Mouse (Mus musculus): ENCODE data around the gene Lpin2. TPM values are rescaled to one million over a fixed set of nuclear protein-coding genes. Genes with fewer than 3 reads are reported as not detected.

The Lpin2 gene
- total RNA-seq, 2 experiments from 2014 or later = 2.6 to 3.5 TPM

DNA sequence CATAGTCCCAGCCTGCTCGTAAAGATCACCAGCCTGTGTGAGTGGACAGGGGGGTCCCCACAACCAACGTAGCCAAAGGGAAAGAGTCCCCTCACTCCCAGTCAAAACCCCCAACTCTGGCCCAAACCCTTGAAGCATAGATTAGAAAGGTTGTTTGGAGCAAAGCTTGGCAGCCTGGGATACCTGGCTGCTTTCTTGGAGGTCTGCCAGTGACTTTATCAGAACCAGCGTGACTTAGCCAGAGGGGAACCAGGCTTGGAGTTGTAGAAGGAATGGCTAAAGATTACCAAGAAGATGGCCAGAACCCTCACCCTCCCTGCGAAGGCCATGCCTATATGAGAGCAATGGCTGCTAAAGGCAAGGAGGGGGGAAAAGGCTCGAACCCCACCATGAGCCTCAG lies 71.7 kb downstream of the Lpin2 start:
- intact Hi-C loops (cut with DNase I) = no loop called here
- DNase-seq = no peak

DNA sequence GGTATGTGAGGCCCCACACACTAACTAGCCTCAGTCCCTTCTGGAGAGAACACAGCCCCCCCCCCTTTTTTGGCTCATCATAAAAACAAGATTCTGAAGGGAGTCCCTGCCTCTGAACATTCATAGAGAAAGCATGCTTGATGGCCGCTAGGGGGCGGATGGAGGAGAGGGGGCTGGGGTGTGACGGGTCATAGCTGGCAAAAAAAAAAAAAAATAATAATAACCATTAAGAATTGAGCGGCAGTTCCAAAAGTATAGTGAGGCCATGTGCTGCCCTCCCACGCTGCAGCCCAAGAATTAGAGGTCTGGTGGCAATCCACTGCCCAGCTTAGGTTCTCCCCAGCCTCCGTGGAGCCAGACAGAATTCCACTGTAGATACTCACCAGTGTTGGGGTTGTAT lies 72.4 kb downstream of the Lpin2 start:
- intact Hi-C loops (cut with DNase I) = no loop called here
- DNase-seq = peak in 1 of 2 experiments; percentile 35

DNA sequence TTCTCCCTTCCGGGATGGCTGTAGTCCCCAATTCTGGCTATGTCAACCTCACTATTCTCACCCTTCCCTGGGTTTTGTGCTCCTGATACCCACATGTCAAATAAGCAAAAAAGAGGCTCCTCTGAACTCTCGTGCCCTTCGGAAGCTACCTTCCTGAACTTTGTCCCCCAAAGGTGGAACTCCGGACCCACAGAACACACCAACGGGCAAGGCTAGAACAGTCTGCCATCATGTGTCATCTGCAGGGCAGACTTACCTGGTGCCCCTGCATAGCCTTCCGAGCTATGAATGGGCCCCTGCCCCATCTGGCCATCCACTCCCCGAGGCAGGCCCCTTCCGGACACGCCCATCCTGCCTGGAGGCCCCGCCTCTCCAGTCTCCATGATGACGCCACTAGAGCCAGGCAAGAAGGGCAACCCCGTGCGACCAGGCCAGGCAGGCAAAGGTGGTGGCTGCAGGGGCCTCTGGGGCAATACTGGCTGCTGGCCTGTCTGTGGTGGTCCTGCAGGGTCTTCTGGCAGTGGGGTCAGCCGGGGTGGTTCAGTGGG lies 73.8 kb downstream of the Lpin2 start:
- no peak for DNase-seq
- intact Hi-C loops (cut with DNase I) = no loop called here

DNA sequence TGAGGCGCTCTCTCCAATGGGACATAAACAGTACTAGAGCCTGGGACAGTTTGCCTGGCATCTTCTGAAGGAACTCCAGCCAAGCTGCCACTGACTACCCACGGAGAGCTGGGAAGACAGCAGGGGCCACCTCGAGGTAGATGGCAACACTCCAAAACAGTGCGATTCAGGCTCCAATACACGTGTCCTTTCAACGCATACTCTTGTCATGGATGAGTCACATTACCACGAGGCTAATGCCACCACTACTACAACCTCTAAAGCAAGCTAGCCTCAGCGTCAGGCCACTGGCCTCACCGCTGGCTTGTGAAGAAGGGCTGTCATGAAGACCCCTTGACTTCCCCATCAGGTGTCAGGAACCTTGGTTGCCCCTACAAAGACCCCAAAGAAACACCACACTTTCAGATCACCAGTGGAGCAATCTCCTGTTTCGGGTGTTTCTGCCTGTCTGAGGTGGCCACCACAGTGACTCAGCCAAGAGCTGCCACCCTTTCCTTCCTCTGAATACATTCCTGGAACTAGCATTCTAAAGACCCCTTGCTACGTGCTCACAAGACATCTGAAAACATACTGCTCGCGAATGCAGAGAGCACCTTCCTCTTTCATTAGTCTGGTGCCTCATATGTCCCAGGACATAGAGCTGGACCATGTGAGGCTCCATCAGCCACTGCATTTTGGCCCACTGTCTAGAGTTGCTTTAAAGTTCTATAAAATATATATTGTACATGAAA lies 74.6 kb downstream of the Lpin2 start:
- DNase-seq = no peak
- intact Hi-C loops (cut with DNase I) = no loop called here

DNA sequence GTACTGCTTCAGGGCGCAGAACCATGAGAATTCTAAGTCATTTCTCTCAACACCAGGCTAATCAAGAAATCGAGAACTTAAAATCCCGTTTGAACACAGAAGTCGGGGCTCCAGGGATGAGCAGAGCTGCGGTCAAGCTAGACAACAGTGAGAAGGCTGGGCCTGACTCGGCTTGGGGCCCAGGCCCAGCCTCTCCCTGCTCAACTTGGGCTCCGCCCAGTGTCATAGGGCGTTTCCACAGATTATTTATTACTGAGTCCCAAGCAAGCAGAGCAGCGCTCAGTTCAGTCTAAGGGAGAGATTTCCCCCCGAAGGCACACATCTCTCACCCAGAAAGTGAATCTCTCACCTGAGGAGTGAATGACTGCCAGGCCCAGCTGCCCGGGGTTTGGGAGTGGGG lies 77.4 kb downstream of the Lpin2 start:
- intact Hi-C loops (cut with DNase I) = no loop called here

DNA sequence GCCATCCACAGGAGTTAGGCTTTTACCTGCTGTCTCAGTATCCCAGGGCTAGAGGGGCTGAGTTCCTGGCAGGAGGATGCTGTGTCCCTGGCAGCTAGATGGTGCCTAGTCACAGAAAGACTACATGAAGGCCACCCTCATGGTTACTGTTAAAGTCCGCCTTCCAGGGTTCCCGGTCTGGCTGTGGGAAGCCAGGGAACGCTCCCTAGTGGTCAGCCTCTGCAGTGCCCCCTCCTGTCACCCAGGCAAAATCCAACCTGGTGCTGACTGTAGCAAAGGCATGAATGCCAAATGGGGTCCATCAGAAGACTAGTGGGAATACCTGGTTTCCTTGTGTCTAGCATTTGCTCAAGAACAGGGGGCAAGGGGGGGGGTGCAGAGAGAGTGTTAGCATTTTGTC lies 78.3 kb downstream of the Lpin2 start:
- no peak for DNase-seq
- intact Hi-C loops (cut with DNase I) = no loop called here

More for the DNA sequence above, 77.4 kb downstream of the Lpin2 start:
- peak in 1 of 2 experiments; percentile 48 for DNase-seq

DNA sequence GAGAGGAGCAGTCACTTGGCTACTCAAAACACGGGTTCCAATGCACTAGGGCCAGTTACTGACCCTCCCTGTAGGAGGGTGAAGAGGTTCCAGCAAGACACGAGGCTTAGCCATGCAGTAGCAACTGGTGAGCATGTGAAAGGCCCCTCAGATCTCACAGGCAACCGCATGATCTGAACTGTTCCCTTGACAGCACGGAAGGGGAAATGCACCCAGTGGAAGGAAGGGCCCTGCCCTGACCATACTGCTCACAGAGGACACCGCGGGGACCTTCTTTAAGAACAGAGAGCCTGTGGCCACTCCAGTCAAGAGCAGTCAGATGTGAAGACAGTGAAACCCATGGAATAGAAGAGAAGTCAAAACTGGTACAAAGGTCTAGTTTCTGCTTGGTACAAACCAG lies 80.8 kb downstream of the Lpin2 start:
- intact Hi-C loops (cut with DNase I) = no loop called here
- no peak for DNase-seq

DNA sequence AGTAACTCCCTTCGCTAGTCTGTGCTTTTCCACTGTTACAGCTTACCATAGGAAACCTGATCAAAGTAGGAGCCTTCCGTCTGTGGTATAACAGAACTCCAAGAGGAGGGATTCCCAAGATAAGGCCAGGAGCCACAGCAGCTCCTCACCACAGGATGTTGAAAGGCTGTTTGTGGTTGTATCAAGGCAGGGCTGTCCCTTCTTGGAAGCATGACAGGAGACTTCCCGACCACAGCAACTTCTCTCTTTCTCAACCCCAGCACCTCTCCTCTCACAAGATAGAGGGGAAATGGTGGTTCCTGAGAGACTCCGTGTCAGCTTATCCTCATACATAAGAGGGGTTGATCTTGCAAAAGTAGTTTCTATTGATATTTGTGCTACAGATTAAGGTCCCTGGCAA lies 82.4 kb downstream of the Lpin2 start:
- DNase-seq = no peak
- intact Hi-C loops (cut with DNase I) = no loop called here

DNA sequence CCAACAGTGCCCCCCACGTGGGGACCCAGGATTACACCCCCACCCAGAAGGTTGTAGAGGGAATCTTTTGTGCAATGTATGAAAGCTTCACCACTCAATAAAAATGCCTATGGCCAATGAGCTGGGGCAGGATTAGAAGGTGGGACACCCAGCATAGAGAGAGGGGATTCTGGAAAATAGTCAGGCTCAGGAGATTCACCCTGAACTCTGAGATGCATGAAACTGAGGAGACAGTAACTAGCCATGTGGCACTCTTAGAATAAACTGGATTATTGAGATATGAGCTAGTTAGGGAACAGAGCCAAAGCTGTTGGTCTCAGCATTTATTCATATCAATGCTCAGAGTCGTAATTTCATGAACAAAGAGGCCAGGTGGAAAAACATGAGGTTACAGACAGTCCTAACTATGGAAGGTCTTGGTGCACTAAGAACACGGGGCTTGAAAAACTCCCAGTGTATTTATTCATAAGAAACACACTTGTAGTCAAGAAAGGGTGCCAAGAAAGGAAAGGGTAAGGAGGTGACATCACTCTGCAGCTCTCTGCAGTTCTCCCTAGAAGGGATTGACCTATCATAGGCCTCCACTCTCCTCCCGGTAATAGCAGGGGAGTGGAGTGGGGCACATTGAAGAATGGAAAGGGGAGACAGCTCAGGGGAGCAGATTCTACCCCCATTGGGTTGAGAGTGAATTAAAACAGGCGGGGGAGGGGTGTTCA lies 83.1 kb downstream of the Lpin2 start:
- DNase-seq = no peak
- intact Hi-C loops (cut with DNase I) = no loop called here

DNA sequence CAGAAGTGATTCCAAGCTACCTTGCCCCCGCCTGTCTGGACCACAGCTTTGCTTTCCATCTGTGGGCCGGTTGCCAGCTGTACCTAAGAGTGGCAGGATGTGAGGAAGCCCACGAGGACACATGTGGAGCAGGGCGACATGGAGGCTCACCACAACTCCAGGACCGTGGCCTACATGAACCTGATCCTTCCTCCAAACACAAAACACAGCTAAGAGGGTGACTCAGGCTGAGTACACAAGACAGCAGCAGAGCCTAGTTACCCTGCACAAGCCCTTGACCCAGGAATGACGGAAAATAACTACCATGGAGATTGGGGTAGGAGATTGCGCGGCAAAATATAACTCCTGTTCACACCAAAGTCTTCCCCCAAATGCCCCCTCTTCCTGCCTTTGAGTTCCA lies 85.0 kb downstream of the Lpin2 start:
- no peak for DNase-seq
- intact Hi-C loops (cut with DNase I) = no loop called here

DNA sequence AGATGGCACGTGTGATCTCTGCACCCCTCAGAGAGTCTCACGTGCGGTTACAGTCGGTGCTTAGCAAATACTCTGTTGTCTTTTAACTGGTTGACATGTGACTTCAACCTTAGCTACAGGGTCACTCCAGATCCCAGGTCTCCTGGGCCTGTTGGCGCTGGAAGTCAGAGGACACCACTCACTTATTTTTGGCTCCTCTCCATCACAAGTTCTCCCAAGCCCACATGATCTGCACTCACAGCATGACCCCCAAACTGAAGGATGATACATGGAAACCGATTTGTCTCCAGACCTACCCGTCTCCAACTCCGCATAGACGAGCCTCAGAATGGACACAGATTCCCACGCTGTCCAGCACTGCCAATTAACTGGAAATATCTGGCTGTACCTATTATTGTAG lies 85.8 kb downstream of the Lpin2 start:
- DNase-seq = no peak
- intact Hi-C loops (cut with DNase I) = no loop called here

DNA sequence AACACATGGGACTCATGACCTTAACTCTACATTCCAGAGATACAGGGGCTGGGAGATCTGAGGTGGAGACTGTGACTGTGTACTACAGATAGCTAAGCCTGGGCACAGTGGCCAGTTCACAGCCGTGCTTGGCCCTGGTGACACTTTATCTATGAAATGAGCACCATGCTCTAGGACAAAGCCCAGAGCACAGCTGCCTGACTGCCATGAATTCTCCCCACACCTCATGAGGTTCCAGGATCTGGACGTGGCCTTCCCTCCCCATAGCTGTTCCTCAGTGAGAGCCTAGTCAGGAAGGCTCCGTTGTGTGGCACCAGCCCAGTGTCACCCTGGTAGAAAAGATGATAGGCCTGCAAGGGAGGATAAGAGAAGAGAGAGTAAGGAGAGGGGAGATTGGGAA lies 86.2 kb downstream of the Lpin2 start:
- intact Hi-C loops (cut with DNase I) = no loop called here
- no peak for DNase-seq

DNA sequence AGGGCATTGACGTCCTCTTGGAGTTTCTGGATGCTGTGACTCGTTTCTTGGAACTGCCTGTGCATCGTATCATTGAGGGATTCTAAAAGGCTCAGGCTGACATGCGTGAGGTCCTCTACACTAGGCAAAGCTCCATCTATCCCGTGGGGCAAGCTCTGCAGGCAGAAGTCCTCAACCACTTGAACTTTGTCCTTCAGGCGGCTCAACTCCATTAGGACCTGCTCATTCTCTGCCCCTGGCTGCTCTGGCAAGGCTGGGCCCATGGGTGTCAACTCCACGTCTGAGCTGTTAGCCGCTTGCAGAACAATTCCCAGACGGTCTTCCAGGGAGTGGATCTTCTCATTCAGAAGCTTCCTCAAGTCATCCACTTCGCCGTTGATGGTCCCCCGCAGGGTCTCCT lies 91.5 kb downstream of the Lpin2 start:
- no peak for DNase-seq
- intact Hi-C loops (cut with DNase I) = no loop called here

DNA sequence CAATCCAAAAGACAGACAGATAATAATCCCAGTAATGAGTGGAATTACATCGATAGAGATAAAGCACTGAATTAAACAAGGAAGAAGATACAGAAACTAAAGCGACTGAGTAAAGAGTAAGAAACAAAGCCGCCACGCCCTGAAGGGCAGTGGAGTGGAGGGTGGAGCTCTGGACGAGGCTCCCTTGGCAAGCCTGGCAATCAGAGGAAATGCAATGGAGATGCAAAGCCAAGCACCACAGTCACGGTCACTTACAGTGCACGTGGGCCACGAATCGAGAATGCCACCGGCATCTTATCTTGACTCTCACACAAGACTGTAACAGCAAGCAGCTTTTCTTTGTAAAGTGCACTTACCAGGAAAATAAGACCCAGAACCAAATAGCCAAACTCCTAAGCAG lies 94.4 kb downstream of the Lpin2 start:
- no peak for DNase-seq
- intact Hi-C loops (cut with DNase I) = no loop called here

DNA sequence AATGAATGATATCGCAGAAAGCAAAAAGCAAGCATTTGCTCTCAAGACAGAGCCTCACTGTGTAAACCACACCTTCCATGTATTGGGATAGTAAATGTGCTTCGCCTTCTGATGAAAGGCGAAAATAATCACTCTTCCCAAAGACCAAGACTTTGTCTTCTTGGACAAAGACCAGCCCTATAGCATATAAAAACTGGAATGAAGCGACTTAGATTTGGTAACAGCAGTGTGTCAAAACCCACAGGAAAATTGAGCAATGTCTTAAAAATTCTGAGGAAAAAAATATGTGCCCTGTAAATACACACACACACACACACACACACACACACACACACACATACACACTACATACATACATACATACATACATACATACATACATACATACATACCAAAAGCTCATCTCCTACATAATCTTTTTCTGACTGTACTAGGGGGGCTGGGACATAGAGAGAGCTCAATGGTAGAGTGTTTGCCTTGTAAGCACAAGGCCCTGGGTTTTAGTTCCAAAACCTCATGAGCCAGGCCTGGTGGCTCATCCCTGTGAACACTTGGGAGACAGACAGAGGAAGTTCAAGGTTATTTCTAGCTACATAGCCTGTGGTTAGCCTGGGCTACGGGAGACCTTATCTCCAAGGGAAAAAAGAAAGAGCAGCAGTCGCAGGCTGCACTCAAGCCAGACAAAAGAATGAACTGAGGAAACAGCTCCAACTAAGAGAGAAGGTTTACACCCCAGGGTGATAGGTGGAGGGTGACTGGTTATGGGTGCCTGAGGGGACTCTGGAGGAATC lies 95.5 kb downstream of the Lpin2 start:
- DNase-seq = no peak
- intact Hi-C loops (cut with DNase I) = no loop called here

DNA sequence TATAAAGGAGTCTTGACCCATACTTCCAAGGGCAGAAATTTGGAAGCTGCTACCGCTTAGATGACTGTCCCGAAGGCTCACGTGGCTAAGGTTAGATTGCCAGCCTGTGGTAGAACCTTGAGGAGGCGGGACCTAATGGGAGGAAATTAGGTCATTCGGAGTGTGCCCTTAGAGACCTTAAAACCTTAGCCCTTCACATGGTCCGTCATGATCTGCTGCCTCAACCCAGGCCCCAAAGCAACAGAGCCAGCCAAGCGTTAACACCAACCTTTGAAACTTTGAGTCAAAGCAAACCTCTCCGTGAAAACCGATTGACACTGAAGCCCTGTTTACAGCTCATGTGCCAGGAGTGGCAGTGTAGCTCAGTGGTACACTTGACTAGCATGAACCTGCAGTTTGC lies 100.4 kb downstream of the Lpin2 start:
- intact Hi-C loops (cut with DNase I) = no loop called here
- no peak for DNase-seq

DNA sequence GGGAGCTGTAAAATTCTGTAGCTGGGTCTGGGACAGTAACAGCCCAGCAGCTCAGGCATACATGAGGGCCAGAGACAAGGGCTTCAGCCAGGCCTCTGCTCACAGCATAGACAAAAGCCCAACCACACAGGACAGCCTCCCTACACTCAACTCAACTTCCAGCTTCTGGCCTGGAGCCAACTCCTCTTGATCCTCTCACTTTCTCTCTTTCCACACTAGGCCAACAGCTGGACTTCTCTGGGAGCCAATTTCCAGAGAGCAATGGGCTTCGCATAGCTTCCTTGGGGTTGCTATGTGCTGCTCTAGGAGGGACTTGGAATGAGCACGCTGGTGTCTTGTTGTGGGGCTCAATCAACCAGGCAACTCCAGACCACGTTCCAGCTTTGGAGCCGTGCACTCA lies 100.9 kb downstream of the Lpin2 start:
- peak; percentile 42 to 62 for DNase-seq
- intact Hi-C loops (cut with DNase I) = no loop called here

DNA sequence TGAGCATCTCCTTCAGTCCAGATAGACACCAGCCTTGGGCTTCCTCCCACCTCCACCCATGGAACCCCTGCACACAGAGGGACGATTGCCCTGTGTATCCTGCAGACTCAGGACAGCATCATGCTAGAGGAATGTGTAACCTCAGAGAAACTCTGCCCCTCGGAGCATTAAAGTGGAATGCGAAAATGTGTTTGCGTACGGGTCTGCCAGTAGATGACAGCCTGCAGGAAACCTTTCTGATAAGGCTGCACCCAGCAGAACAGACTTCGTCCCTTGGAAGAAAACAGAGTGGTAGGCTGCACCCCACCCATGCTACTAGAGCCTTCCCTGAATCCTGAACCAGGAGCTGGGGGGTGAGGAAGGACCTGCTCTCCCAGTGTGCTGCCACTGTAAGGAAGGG lies 102.5 kb downstream of the Lpin2 start:
- intact Hi-C loops (cut with DNase I) = no loop called here
- no peak for DNase-seq

DNA sequence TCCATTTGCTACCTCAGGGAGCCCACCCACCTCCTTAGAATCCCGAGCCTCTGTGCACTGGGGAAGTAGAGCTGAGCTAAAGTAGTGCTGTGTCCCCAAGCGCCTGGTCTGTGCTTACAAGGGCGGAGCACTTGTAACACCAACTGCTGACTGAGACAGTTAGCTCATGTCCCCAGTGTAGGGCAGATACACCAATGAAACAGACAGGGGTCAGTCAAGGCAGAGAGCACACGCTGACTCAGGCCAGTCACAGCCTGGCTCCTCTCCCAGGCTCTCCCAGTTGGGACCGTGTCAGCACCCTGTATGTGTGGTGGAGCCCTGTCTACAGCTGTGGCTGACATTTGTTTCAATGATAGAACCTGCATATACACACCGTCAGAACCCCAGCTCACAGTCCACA lies 103.6 kb downstream of the Lpin2 start:
- intact Hi-C loops (cut with DNase I) = no loop called here
- DNase-seq = peak; percentile 67 to 73

DNA sequence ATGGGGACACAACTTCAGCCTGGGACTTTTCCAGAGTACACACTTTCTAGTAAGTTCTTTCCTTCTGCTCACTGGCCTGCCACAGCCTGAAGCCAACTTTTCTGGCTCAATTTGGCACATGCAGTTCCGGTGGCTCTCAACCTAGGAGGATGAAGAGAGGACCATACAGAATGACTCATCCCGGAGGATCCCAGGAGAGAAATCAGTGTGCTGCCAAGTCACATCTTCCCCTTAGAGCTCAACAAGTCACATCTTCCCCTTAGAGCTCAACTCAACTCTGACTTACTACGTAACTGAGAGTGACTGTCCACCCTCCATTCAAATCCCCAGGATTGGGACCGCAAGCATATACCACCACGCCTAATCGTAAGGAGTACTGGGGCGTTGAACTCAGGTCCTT lies 105.2 kb downstream of the Lpin2 start:
- intact Hi-C loops (cut with DNase I) = no loop called here
- no peak for DNase-seq

DNA sequence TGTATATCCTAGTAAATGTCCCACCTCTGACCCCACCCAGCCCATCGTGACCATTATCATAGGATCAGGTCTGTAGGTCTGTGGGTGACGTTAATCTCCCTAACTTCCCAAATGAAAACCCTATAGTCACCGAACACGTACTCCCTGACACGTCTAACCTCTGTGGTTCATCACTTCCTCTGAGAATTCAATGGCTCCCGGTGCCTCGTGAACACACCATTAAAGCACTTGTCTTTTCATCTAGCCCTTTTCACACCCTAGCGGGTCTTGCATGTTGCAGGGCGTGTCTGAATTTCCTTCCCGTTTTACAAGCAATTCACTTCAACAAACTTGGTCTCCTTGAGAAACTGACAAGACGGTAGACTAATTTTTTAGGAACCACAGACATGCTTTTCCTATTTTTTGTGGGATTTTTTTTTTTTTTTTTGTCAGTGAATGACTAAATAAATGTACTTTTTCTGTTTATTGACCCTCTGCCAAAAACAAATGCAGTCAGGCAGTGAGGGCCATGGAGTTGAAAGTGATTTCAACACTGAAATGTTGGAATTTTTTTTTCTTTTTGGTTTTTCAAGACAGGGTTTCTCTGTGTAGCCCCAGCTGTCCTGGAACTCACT lies 105.9 kb downstream of the Lpin2 start:
- intact Hi-C loops (cut with DNase I) = no loop called here
- DNase-seq = no peak

All from gastrocnemius, postnatal 36 days (tissue).